In the genomic region with DNA sequence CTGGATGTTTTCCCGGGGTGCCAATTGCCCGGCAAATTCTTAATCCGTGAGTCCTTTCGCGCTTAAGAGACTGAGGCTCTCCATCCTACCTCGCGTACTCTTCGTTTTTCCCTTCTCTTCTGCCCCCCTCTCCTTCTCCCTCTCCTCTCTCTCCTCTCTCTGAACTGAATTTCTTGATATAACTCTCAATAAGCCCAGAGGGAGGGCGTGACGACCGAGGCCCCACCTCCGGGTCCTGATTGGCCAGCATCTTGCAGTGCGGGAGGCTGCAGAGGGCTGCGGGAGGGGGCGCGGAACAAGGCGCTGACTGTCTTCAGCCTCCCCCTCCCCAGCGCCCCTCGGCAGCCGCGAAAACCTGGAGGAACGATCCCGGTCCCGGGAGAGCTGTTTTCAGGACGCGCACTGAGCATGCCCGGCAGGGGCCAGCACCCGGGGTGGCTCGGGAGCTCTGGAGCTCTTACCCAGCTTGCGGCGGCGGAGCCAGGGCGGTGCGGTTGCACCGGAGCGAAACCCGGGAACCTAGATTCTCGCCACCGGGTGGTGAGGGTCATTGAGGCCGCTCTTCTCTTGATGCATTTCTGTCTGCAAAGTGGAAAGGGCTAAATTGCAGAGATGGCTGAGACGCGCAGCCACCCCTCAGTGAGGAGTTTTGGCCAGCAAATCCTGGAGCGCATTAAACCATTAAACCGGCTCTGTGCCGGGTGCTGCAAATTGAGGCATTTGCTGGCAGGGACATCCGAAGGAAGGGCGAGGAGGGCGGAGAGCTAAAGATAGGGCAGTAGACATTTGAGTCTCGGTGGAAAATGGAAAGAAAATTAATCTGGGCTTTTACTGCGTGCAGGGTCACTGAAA, we compare ENCODE assay signal across 7 mouse cellular contexts. TPM values are rescaled to one million over a fixed set of nuclear protein-coding genes. Genes with fewer than 3 reads are reported as not detected.
DNase-seq lines count a peak whose midpoint lies in the region; ATAC-seq lines count a peak whose summit lies in the region.

A gene (minus strand): TSS at position 161 of the 852 bp plus-strand sequence.

- ATAC-seq in embryonic facial prominence, embryonic 14.5 days (ENCODE audit: low read depth): peak; percentile 99
- ATAC-seq in limb, embryonic 12.5 days (ENCODE audit: insufficient number of reproducible peaks, insufficient read depth, low FRiP score, low TSS enrichment, low read depth): peak; percentile 98
- peak; percentile 99 for ATAC-seq in midbrain, embryonic 16.5 days

- H3K4me2 ChIP-seq in embryonic facial prominence, embryonic 14.5 days (ENCODE audit: low read depth, low read length): peak within 1 kb of the TSS; percentile 76
- peak within 1 kb of the TSS; percentile 80 for H3K4me2 ChIP-seq in limb, embryonic 12.5 days
- H3K4me2 ChIP-seq in midbrain, embryonic 16.5 days (ENCODE audit: low read length): peak within 1 kb of the TSS; percentile 74

- H3K9me3 ChIP-seq in embryonic facial prominence, embryonic 14.5 days (ENCODE audit: control insufficient read depth, low read length): no peaks in the 10 kb centered on the region
- no peaks in the 10 kb centered on the region for H3K9me3 ChIP-seq in limb, embryonic 12.5 days
- H3K9me3 ChIP-seq in midbrain, embryonic 16.5 days (replicated peaks; ENCODE audit: control insufficient read depth, low read length, poor library complexity, severe bottlenecking): no peaks in the 10 kb centered on the region

- 0% methylated on average over 43 of the region's 50 CpGs for WGBS in embryonic facial prominence, embryonic 14.5 days
- WGBS in limb, embryonic 12.5 days: under 1% methylated on average over 50 of the region's 50 CpGs
- WGBS in midbrain, embryonic 16.5 days: under 1% methylated on average over 50 of the region's 50 CpGs

- H3K4me3 ChIP-seq in embryonic facial prominence, embryonic 14.5 days (ENCODE audit: low read depth, low read length): peak within 1 kb of the TSS; percentile 66
- peak within 1 kb of the TSS; percentile 51 for H3K4me3 ChIP-seq in limb, embryonic 12.5 days (replicated peaks)
- peak within 1 kb of the TSS; percentile 67 for H3K4me3 ChIP-seq in midbrain, embryonic 16.5 days (ENCODE audit: low read depth, low read length)

- H3K27me3 ChIP-seq in embryonic facial prominence, embryonic 14.5 days (replicated peaks; ENCODE audit: control insufficient read depth, insufficient read depth, low read length): no peaks in the 10 kb centered on the region; the same call in 1 of the 2 replicates
- H3K27me3 ChIP-seq in limb, embryonic 12.5 days: peaks cover 26% of the 10 kb centered on the region; the same call in 1 of the 2 replicates
- H3K27me3 ChIP-seq in midbrain, embryonic 16.5 days (ENCODE audit: control insufficient read depth, insufficient read depth, low read depth, low read length): no peaks in the 10 kb centered on the region

- no peaks in the 10 kb centered on the region for H3K36me3 ChIP-seq in embryonic facial prominence, embryonic 14.5 days (ENCODE audit: control insufficient read depth, insufficient read depth, low read length)
- no peaks in the 10 kb centered on the region for H3K36me3 ChIP-seq in limb, embryonic 12.5 days
- H3K36me3 ChIP-seq in midbrain, embryonic 16.5 days (ENCODE audit: control insufficient read depth, insufficient read depth, low read length): peaks cover 4% of the 10 kb centered on the region

- peak; percentile 99 for DNase-seq in brain, adult 2 months (ENCODE audit: low read depth, low spot score)
- DNase-seq in embryonic facial prominence, embryonic 14.5 days (ENCODE audit: low spot score): peak; percentile 98
- peak; percentile 78 to 79 for DNase-seq in heart, adult 9 months (ENCODE audit: low spot score in 2 of 2)
- DNase-seq in kidney, adult 9 months: peak; percentile 22
- DNase-seq in telencephalon, adult 2 months (ENCODE audit: low read depth, low spot score): peak; percentile 98

- peak within 1 kb of the TSS; percentile 68 for H3K9ac ChIP-seq in embryonic facial prominence, embryonic 14.5 days (ENCODE audit: low read depth, low read length)
- peak within 1 kb of the TSS; percentile 57 for H3K9ac ChIP-seq in limb, embryonic 12.5 days (replicated peaks)
- peak within 1 kb of the TSS; percentile 81 for H3K9ac ChIP-seq in midbrain, embryonic 16.5 days (ENCODE audit: low read depth, low read length)

- peaks cover 4% of the 10 kb centered on the region; the same call in 1 of the 2 replicates for H3K4me1 ChIP-seq in embryonic facial prominence, embryonic 14.5 days (ENCODE audit: control insufficient read depth, insufficient read depth, low read length)
- peaks cover 15% of the 10 kb centered on the region for H3K4me1 ChIP-seq in limb, embryonic 12.5 days (replicated peaks)
- H3K4me1 ChIP-seq in midbrain, embryonic 16.5 days (ENCODE audit: control insufficient read depth, insufficient read depth, low read length): peaks cover 17% of the 10 kb centered on the region; the same call in 1 of the 2 replicates

- H3K27ac ChIP-seq in embryonic facial prominence, embryonic 14.5 days (replicated peaks; ENCODE audit: low read depth, low read length): peak within 1 kb of the TSS; percentile 67
- H3K27ac ChIP-seq in limb, embryonic 12.5 days: peak within 1 kb of the TSS; percentile 62; the same call in 1 of the 2 replicates
- peak within 1 kb of the TSS; percentile 93 for H3K27ac ChIP-seq in midbrain, embryonic 16.5 days (ENCODE audit: low read length)

RNA-seq across cellular contexts. Expression of the gene that starts here (rescaled TPM):
- 33.7 and 40.4 TPM in 2 replicates for polyA plus RNA-seq in embryonic facial prominence, embryonic 14.5 days (2014; fragmentation: Nextera tagmentation; extraction: Ambion mirVana)
- polyA plus RNA-seq in limb, embryonic 12.5 days (2016; fragmentation: Nextera tagmentation; extraction: Ambion mirVana): 32.6 and 35.4 TPM in 2 replicates
- 179 and 187 TPM in 2 replicates for polyA plus RNA-seq in midbrain, embryonic 16.5 days (2015; fragmentation: Nextera tagmentation; extraction: Ambion mirVana)

Comparison
In these comparisons a context has a peak if more than half of its experiments do, and no peak if none do; other contexts are left out.
1. Peak in every context shown above with its lines: DNase-seq, ATAC-seq, H3K4me3 ChIP-seq and H3K27ac ChIP-seq.
2. DNase-seq: peak in every context shown above with its lines; median percentile 99 in brain, adult 2 months; 98 in embryonic facial prominence, embryonic 14.5 days; 98 in telencephalon, adult 2 months; 78 in heart, adult 9 months; 22 in kidney, adult 9 months.